Comparison of ENCODE assay signal across 9 mouse cellular contexts in genomic region chr5:124028680-124029079, GRCm38 (mm10). TPM values are rescaled to one million over a fixed set of nuclear protein-coding genes. Genes with fewer than 3 reads are reported as not detected.
DNase-seq lines count a peak whose midpoint lies in the region; ATAC-seq and TF ChIP-seq lines count a peak whose summit lies in the region.
"Had no signal": no experiment of that assay in that cellular context is flagged by ENCODE, and none has a peak within 500 bp of the region (broad histone marks: within the 10 kb centered on the region; RNA-seq: fewer than 3 reads in every experiment).

No protein-coding gene starts in this region.

- H3K27ac ChIP-seq in left cerebral cortex, adult 2 months = no peak overlapping the region
- no peak overlapping the region for H3K27ac ChIP-seq in embryonic facial prominence, embryonic 10.5 days (replicated peaks)
- peak overlapping the region; percentile 63; the same call in 1 of the 2 replicates for H3K27ac ChIP-seq in hindbrain, embryonic 10.5 days
- H3K27ac ChIP-seq in midbrain, embryonic 16.5 days (ENCODE audit: low read length) = no peak overlapping the region; the same call in 1 of the 2 replicates

- no peaks in the 10 kb centered on the region for H3K9me3 ChIP-seq in embryonic facial prominence, embryonic 10.5 days
- H3K9me3 ChIP-seq in hindbrain, embryonic 10.5 days = no peaks in the 10 kb centered on the region
- H3K9me3 ChIP-seq in midbrain, embryonic 16.5 days (replicated peaks; ENCODE audit: control insufficient read depth, low read length, poor library complexity, severe bottlenecking) = no peaks in the 10 kb centered on the region

- no peak for ATAC-seq in midbrain, embryonic 16.5 days

- TF ChIP-seq CTCF in left cerebral cortex, adult 2 months (IDR thresholded peaks at IDR 0.05) = no peak

- no peak for DNase-seq in left cerebral cortex, adult 2 months (ENCODE audit: extremely low spot score in 1 of 2, low spot score in 2 of 2)
- DNase-seq in left cerebral cortex, postnatal 25 days (ENCODE audit: low spot score in 2 of 2) = no peak
- DNase-seq in embryonic facial prominence, embryonic 10.5 days (ENCODE audit: low spot score) = no peak
- DNase-seq in hindbrain, embryonic 10.5 days (ENCODE audit: low spot score) = no peak
- no peak for DNase-seq in cerebellum, adult 9-11 months
- DNase-seq in left cerebral cortex, postnatal 36 days (ENCODE audit: low spot score in 2 of 2) = no peak
- no peak for DNase-seq in gastrocnemius, postnatal 14 days
- DNase-seq: layer of hippocampus, postnatal 36 days had no signal

- H3K9ac ChIP-seq in midbrain, embryonic 16.5 days (ENCODE audit: low read depth, low read length) = no peak overlapping the region

- peak overlapping the region; percentile 78; the same call in 1 of the 2 replicates for H3K4me2 ChIP-seq in midbrain, embryonic 16.5 days (ENCODE audit: low read length)

- peaks cover 74% of the 10 kb centered on the region for H3K4me1 ChIP-seq in embryonic facial prominence, embryonic 10.5 days
- H3K4me1 ChIP-seq in hindbrain, embryonic 10.5 days (replicated peaks) = peaks cover 77% of the 10 kb centered on the region
- H3K4me1 ChIP-seq in midbrain, embryonic 16.5 days (ENCODE audit: control insufficient read depth, insufficient read depth, low read length) = peaks cover 44% of the 10 kb centered on the region

- H3K36me3 ChIP-seq in embryonic facial prominence, embryonic 10.5 days (replicated peaks) = peaks cover 45% of the 10 kb centered on the region
- peaks cover 40% of the 10 kb centered on the region for H3K36me3 ChIP-seq in hindbrain, embryonic 10.5 days
- no peaks in the 10 kb centered on the region for H3K36me3 ChIP-seq in midbrain, embryonic 16.5 days (ENCODE audit: control insufficient read depth, insufficient read depth, low read length)

- peak overlapping the region; percentile 7; the same call in 1 of the 2 replicates for H3K4me3 ChIP-seq in left cerebral cortex, adult 2 months
- 0 out of 2 replicates have a peak overlapping the region, but pooled peaks have one; percentile 16 for H3K4me3 ChIP-seq in embryonic facial prominence, embryonic 10.5 days
- 0 out of 2 replicates have a peak overlapping the region, but pooled peaks have one; percentile 9 for H3K4me3 ChIP-seq in hindbrain, embryonic 10.5 days
- no peak overlapping the region for H3K4me3 ChIP-seq in midbrain, embryonic 16.5 days (ENCODE audit: low read depth, low read length)

- intact Hi-C loops in left cerebral cortex, adult 2 months (cut with DNase I) = no loop called here
- intact Hi-C loops in left cerebral cortex, postnatal 25 days (cut with DNase I) = no loop called here
- intact Hi-C loops in left cerebral cortex, postnatal 36 days (cut with DNase I) = no loop called here
- intact Hi-C loops in gastrocnemius, postnatal 14 days (cut with DNase I; ENCODE audit: low total_unique reads) = no loop called here

- WGBS in embryonic facial prominence, embryonic 10.5 days = 83% methylated on average over 7 of the region's 7 CpGs
- WGBS in hindbrain, embryonic 10.5 days = 73% methylated on average over 7 of the region's 7 CpGs
- WGBS in midbrain, embryonic 16.5 days = 33% methylated on average over 7 of the region's 7 CpGs

- no peaks in the 10 kb centered on the region for H3K27me3 ChIP-seq in embryonic facial prominence, embryonic 10.5 days (replicated peaks; ENCODE audit: low read depth, poor library complexity, severe bottlenecking)
- H3K27me3 ChIP-seq in hindbrain, embryonic 10.5 days (ENCODE audit: insufficient read depth, poor library complexity, severe bottlenecking) = no peaks in the 10 kb centered on the region
- H3K27me3 ChIP-seq in midbrain, embryonic 16.5 days (ENCODE audit: control insufficient read depth, insufficient read depth, low read depth, low read length) = no peaks in the 10 kb centered on the region

RNA-seq across cellular contexts. Expression of gene Vps37b, which starts 3.4 kb away (rescaled TPM):
- total RNA-seq in left cerebral cortex, adult 2 months (2021) = 10 to 100 TPM; 46.1 to 47.3 TPM
- total RNA-seq in left cerebral cortex, postnatal 25 days (2021) = 10 to 100 TPM; 46.7 to 50.6 TPM
- 43.8 and 47.6 TPM in 2 replicates for polyA plus RNA-seq in embryonic facial prominence, embryonic 10.5 days (2016; fragmentation: Nextera tagmentation; extraction: Ambion mirVana)
- polyA plus RNA-seq in hindbrain, embryonic 10.5 days (2016; fragmentation: Nextera tagmentation; extraction: Ambion mirVana) = 57.5 and 71.8 TPM in 2 replicates
- polyA plus RNA-seq in midbrain, embryonic 16.5 days (2015; fragmentation: Nextera tagmentation; extraction: Ambion mirVana) = 59.5 and 62.0 TPM in 2 replicates
- 10 to 100 TPM; 45.8 to 51.0 TPM for total RNA-seq in left cerebral cortex, postnatal 36 days (2021)
- total RNA-seq in gastrocnemius, postnatal 14 days (2021) = 1 to 10 TPM; 6.3 to 7.8 TPM

RNA-seq across cellular contexts. Expression of gene Hip1r, which starts 55.3 kb away (rescaled TPM):
- total RNA-seq in left cerebral cortex, adult 2 months (2021) = 10 to 100 TPM; 68.3 to 74.2 TPM
- 10 to 100 TPM; 60.5 to 67.1 TPM for total RNA-seq in left cerebral cortex, postnatal 25 days (2021)
- polyA plus RNA-seq in embryonic facial prominence, embryonic 10.5 days (2016; fragmentation: Nextera tagmentation; extraction: Ambion mirVana) = 8.5 and 10.7 TPM in 2 replicates
- 12.2 and 12.5 TPM in 2 replicates for polyA plus RNA-seq in hindbrain, embryonic 10.5 days (2016; fragmentation: Nextera tagmentation; extraction: Ambion mirVana)
- 33.5 and 34.3 TPM in 2 replicates for polyA plus RNA-seq in midbrain, embryonic 16.5 days (2015; fragmentation: Nextera tagmentation; extraction: Ambion mirVana)
- 10 to 100 TPM; 70.3 to 77.3 TPM for total RNA-seq in left cerebral cortex, postnatal 36 days (2021)
- total RNA-seq in gastrocnemius, postnatal 14 days (2021) = 10 to 100 TPM in 1 of 2 experiments, 1 to 10 TPM in 1; 7.2 to 11.1 TPM

Comparison
In these comparisons a context has a peak if more than half of its experiments do, and no peak if none do; other contexts are left out.
1. RNA of gene Vps37b, which starts 3.4 kb away (total RNA-seq): 45.8 to 51.0 TPM in left cerebral cortex, postnatal 36 days, 46.7 to 50.6 TPM in left cerebral cortex, postnatal 25 days and 46.1 to 47.3 TPM in left cerebral cortex, adult 2 months; 6.3 to 7.8 TPM in gastrocnemius, postnatal 14 days; every median in the first group is over 4 times any median in the second.
2. RNA of gene Hip1r, which starts 55.3 kb away (total RNA-seq): 70.3 to 77.3 TPM in left cerebral cortex, postnatal 36 days, 68.3 to 74.2 TPM in left cerebral cortex, adult 2 months and 60.5 to 67.1 TPM in left cerebral cortex, postnatal 25 days; 7.2 to 11.1 TPM in gastrocnemius, postnatal 14 days; every median in the first group is over 4 times any median in the second.